Mouse (Mus musculus) G1E (cell line): Measurements from ENCODE around the gene Plppr1. TPM values are rescaled to one million over a fixed set of nuclear protein-coding genes. Genes with fewer than 3 reads are reported as not detected.
"Not testable (repeated sequence)": the region's sequence is repeated elsewhere in the genome, so short reads cannot be mapped to it uniquely, and the experiment has no call there.

ENCODE experiments used
- ATAC-seq: 2 replicates; pipeline ENCODE4 v1.8.0; 2016; ENCODE audit warnings: mild to moderate bottlenecking; ENCODE audit not compliant: insufficient number of reproducible peaks, poor library complexity, low FRiP score, severe bottlenecking; ENCODE audit errors: extremely low read depth
- DNase-seq: peaks from one replicate; pipeline ENCODE4 v3.0.0; 2012; ENCODE audit warnings: low spot score
- H3K27me3 ChIP-seq: 2 replicates; pipeline ENCODE4 v1.6.1; 2012; ENCODE audit warnings: mild to moderate bottlenecking, low read length, inconsistent platforms; ENCODE audit not compliant: insufficient read depth
- H3K36me3 ChIP-seq: replicated peaks from 2 replicates; pipeline ENCODE3; 2012; ENCODE audit warnings: mild to moderate bottlenecking, inconsistent platforms
- H3K4me1 ChIP-seq: 2 replicates; pipeline ENCODE4 v1.6.1; 2012; ENCODE audit warnings: low read depth, low read length, inconsistent platforms, mixed read lengths; ENCODE audit not compliant: insufficient read depth
- H3K4me3 ChIP-seq: 2 replicates; pipeline ENCODE4 v1.5.1; 2012; ENCODE audit warnings: low read depth, mild to moderate bottlenecking, inconsistent platforms, low read length, moderate library complexity, mixed read lengths
- H3K9me3 ChIP-seq: replicated peaks from 2 replicates; pipeline ENCODE4 v1.6.1; 2012; ENCODE audit warnings: inconsistent platforms
- CTCF ChIP-seq: IDR thresholded peaks from 2 replicates; pipeline ENCODE4 v1.5.1; 2012; ENCODE audit warnings: low read depth, low read length, inconsistent platforms, mixed read lengths
- GATA1 ChIP-seq: IDR thresholded peaks from 2 replicates; pipeline ENCODE4 v1.6.1; 2012; ENCODE audit warnings: borderline replicate concordance, low read length, inconsistent platforms, mixed read lengths
- GATA2 ChIP-seq: IDR thresholded peaks from 2 replicates; pipeline ENCODE4 v1.6.1; 2012; ENCODE audit warnings: low read depth, low read length, inconsistent platforms, borderline replicate concordance
- POLR2AphosphoS5 ChIP-seq: IDR thresholded peaks from 2 replicates; pipeline ENCODE4 v1.6.1; 2012; ENCODE audit warnings: low read depth, low read length, inconsistent platforms; ENCODE audit not compliant: insufficient replicate concordance
- TAL1 ChIP-seq: conservative IDR thresholded peaks from 2 replicates; pipeline ENCODE4 v1.6.1; 2012; ENCODE audit warnings: low read depth, low read length, inconsistent platforms, mixed read lengths
- polyA plus RNA-seq: library from polyadenylated mRNA; stranded (reverse); fragments of >175 nt; gene quantifications from 2 replicates; pipeline ENCODE4 v1.2.3, GENCODE M21; 2012
- total RNA-seq, 2 experiments: library from RNA; stranded (forward) in 1 of 2; stranded (reverse) in 1 of 2; fragments of 200-1000 nt in 1 of 2; fragments of >200 nt in 1 of 2; fragmentation: Nextera tagmentation in 1 of 2; gene quantifications; 2 replicates each; pipeline ENCODE4 v1.2.3; 2014 to 2017

The Plppr1 gene
- total and polyA plus RNA-seq, 3 experiments, result 0.11 TPM; not detected in 2

DNA sequence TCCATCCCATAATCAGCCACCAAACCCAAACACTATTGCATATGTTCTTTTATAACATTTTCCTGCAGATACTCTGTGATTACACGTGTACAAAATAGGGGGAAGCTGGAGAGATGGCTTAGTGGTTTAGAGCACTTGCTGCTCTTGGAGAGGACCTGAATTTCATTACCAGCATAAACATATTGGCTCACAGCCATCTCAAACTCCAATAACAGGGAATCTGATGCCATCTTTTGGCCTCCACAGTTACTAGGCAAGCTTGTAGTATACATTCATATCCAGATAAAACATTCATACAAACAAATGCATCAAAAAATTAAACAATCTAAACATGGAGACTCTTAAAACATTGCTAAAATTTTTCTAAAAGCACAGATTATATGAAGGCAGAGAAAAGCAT is 240.5 kb downstream of the Plppr1 start:
- ATAC-seq, result no peak
- H3K9me3 ChIP-seq, result no peaks in the 10 kb centered on the region
- DNase-seq, result no peak
- TF ChIP-seq TAL1, result no peak
- TF ChIP-seq GATA1, result no peak
- no peak for TF ChIP-seq POLR2AphosphoS5
- TF ChIP-seq GATA2, result no peak
- TF ChIP-seq CTCF, result no peak
- no peaks in the 10 kb centered on the region for H3K36me3 ChIP-seq
- no peaks in the 10 kb centered on the region for H3K4me1 ChIP-seq
- no peak overlapping the region for H3K4me3 ChIP-seq
- no peaks in the 10 kb centered on the region for H3K27me3 ChIP-seq

DNA sequence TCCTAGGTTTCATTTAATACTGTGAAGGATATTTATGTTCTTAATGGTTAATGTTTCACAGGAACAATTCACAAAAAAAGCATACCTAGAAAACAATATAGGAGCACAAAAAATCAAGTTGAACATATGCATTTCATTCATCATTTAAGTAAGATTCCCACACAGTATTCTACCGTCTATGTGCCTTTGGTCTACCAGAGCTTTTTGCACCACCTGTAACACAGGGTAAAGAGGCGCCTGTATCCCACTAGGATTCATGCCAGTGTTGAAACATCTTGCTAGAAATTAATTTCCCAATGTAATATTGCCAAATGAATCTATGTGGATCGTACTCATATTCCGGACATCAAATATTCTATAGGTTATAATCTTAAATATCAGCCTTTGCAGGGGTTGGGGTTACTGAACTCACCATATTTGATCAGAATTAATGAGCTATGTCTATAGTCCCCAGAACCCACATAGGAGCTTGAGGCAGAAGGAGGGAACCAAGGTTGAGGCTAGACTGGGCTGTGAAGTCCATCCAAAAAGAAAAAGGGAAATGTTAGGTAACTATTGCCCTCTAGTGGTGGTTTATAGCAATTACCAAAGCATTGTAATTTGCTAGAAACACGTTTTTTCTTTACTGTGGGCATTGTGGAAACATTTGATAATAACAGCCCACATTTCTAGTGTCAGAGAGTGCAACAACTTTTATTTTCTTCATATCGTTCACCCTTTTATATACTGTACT is 263.0 kb downstream of the Plppr1 start:
- Histone ChIP-seq H3K27me3 (no peaks in the 10 kb centered on the region), H3K9me3 (no peaks in the 10 kb centered on the region), H3K4me1 (no peaks in the 10 kb centered on the region), H3K36me3 (no peaks in the 10 kb centered on the region), H3K4me3 (no peak overlapping the region)
- no peak for ATAC-seq
- DNase-seq, result peak; percentile 1
- TF ChIP-seq CTCF, result peak; percentile 57
- TF ChIP-seq GATA1, result no peak

DNA sequence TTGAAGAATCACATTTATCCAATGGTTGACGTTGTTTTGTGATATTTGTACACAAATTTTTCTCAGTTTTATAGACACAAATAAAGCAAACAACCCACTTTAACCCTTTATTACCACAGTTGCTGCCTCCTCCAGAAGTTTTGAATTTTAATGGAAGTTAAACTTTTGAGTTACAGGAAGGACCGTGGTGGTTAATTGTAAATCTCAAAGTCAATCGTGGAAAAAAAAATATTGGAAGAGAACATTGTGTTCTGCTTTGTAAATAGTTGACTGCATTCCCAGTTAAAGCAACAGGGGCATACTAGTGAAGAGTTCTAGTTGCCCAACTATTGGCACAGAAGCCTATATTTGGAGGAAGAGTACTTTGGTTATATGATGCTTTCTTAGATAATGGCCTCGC is 278.9 kb downstream of the Plppr1 start:
- not testable (repeated sequence) for H3K9me3 ChIP-seq, H3K4me3 ChIP-seq, H3K4me1 ChIP-seq, DNase-seq, H3K27me3 ChIP-seq, ATAC-seq, H3K36me3 ChIP-seq

DNA sequence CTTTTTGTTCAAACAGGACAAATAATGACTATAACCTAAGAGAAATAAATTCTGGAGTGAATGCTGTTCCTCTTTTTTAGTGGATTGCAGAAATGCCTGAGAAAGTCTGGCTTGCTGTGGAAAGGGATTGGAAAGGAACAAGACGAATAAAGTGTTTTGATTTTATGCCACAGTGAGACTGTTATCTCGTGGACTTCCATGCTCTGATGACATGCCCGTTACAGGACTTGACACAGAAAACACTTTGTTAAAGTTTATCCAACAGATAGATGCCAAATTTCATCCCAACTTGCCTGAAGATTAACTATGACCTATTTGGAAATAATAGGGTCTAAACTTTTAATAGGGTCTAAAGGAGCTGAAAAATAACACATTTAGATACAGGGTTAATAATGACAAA is 281.0 kb downstream of the Plppr1 start:
- H3K4me1 ChIP-seq, H3K4me3 ChIP-seq, H3K27me3 ChIP-seq, H3K36me3 ChIP-seq, DNase-seq, ATAC-seq, H3K9me3 ChIP-seq: not testable (repeated sequence)

DNA sequence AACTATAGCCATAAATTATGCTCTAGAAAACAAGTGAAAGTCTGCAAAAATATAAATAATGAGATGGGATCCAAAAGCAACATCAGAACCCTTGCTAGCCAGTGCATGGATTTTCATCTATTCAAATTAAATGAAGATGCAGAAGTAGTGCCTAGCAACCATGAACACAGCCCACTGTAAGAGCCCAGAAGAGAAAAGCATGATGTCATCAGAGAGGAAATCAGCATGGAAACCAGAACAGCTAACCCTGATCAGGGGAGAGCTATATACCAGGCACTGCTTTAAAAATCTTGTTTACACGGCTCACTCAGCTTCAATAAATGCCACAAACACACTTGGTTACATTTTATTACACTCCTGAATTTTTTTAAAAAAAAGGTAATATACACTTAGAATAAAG is 288.9 kb downstream of the Plppr1 start:
- not testable (repeated sequence) for H3K9me3 ChIP-seq, H3K4me3 ChIP-seq, H3K36me3 ChIP-seq, H3K4me1 ChIP-seq, H3K27me3 ChIP-seq, ATAC-seq, DNase-seq

DNA sequence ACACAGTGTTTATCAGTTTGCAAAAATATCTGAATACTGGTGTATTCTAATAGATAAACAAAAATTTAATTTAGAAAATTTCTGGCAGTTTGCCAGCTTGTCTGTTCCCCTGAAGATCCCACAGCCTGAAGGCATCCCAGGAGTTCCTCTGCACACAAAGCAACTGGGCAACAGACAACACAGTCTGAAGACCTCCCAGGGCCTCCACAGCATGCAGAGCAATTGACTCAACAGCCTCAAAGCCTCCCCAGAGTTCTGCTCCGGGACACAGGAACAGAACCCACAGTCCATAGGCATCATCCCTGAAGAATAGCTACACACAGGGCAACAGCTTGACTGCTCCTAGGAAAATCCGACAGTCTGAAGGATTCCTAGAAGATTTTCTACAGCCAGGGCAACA is 289.6 kb downstream of the Plppr1 start:
- Histone ChIP-seq H3K36me3 (no peaks in the 10 kb centered on the region), H3K9me3 (no peaks in the 10 kb centered on the region), H3K4me1 (no peaks in the 10 kb centered on the region), H3K4me3 (no peak overlapping the region), H3K27me3 (no peaks in the 10 kb centered on the region)
- no peak for DNase-seq
- TF ChIP-seq TAL1, result no peak
- TF ChIP-seq GATA1, result no peak
- TF ChIP-seq GATA2, result no peak
- no peak for TF ChIP-seq POLR2AphosphoS5
- no peak for TF ChIP-seq CTCF
- ATAC-seq, result no peak

GRCm38 (mm10) chr4:49350470-49350869 is 291.4 kb downstream of the Plppr1 start:
- no peaks in the 10 kb centered on the region for H3K36me3 ChIP-seq
- H3K4me1 ChIP-seq, result no peaks in the 10 kb centered on the region
- DNase-seq (no peak), ATAC-seq (no peak)
- H3K27me3 ChIP-seq, result no peaks in the 10 kb centered on the region
- no peak for TF ChIP-seq CTCF
- TF ChIP-seq POLR2AphosphoS5, result no peak
- no peak for TF ChIP-seq TAL1
- TF ChIP-seq GATA1, result no peak
- no peak for TF ChIP-seq GATA2
- no peaks in the 10 kb centered on the region for H3K9me3 ChIP-seq
- H3K4me3 ChIP-seq, result no peak overlapping the region
